In genomic region chr7:56089097-56089496, GRCm38 (mm10) we compare ENCODE assay signal across 20 mouse cellular contexts. TPM values are rescaled to one million over a fixed set of nuclear protein-coding genes. Genes with fewer than 3 reads are reported as not detected.
DNase-seq lines count a peak whose midpoint lies in the region; ATAC-seq and TF ChIP-seq lines count a peak whose summit lies in the region.
"Had no signal": no experiment of that assay in that cellular context is flagged by ENCODE, and none has a peak within 500 bp of the region (broad histone marks: within the 10 kb centered on the region; RNA-seq: fewer than 3 reads in every experiment).

No protein-coding gene starts in this region.

- TF ChIP-seq EP300 in liver, embryonic 14.5 days (IDR thresholded peaks at IDR 0.05; ENCODE audit: low read depth), result no peak

- DNase-seq in kidney, adult 2 months, result peak; percentile 24
- no peak for DNase-seq in kidney, postnatal 10 days
- DNase-seq in adipocyte (ENCODE audit: low spot score), result peak; percentile 10
- DNase-seq in liver, embryonic 14.5 days (ENCODE audit: low read depth in 3 of 3, low spot score in 3 of 3), result peak in 2 of 3 experiments; percentile 15 to 24
- peak; percentile 55 for DNase-seq in lung, postnatal 25 days (ENCODE audit: low spot score)
- no peak for DNase-seq in gastrocnemius, postnatal 4 days (ENCODE audit: low spot score in 2 of 2)
- DNase-seq in urinary bladder, postnatal 10 days (ENCODE audit: low spot score), result no peak
- DNase-seq: adrenal gland, adult 2 months; cerebellum, adult 2 months; forebrain, postnatal 0 days; lung, embryonic 14.5 days; retina, postnatal 1 day; right cerebral cortex, postnatal 4 days had no signal

- no peak for TF ChIP-seq POLR2A in kidney, adult 2 months (IDR thresholded peaks at IDR 0.05; ENCODE audit: low read depth, low read length)

- 65% methylated on average over 3 of the region's 3 CpGs for WGBS in kidney, adult 2 months
- WGBS in liver, embryonic 14.5 days (ENCODE audit: insufficient replicate concordance), result 71% methylated on average over 3 of the region's 3 CpGs

- no peaks in the 10 kb centered on the region for H3K9me3 ChIP-seq in liver, embryonic 14.5 days (ENCODE audit: control insufficient read depth, low read length)
- H3K9me3 ChIP-seq: forebrain, embryonic 10.5 days; G1E; heart, embryonic 13.5 days; hindbrain, embryonic 13.5 days; kidney, embryonic 15.5 days had no signal

- H3K36me3 ChIP-seq in kidney, adult 2 months (ENCODE audit: control insufficient read depth, insufficient read depth, low read length), result peaks cover 8% of the 10 kb centered on the region
- peaks cover 52% of the 10 kb centered on the region for H3K36me3 ChIP-seq in liver, embryonic 14.5 days (replicated peaks; ENCODE audit: control insufficient read depth, insufficient read depth, low read depth)

- no peak overlapping the region for H3K4me2 ChIP-seq in liver, embryonic 14.5 days (ENCODE audit: low read depth)
- H3K4me2 ChIP-seq: heart, embryonic 13.5 days; hindbrain, embryonic 13.5 days; kidney, embryonic 15.5 days; lung, embryonic 14.5 days had no signal

- no peaks in the 10 kb centered on the region for H3K4me1 ChIP-seq in kidney, adult 2 months (ENCODE audit: control insufficient read depth, insufficient read depth, low read length)
- H3K4me1 ChIP-seq in liver, embryonic 14.5 days (replicated peaks; ENCODE audit: control insufficient read depth in 2 of 2, insufficient read depth in 2 of 2, low read length in 1 of 2), result no peaks in the 10 kb centered on the region
- H3K4me1 ChIP-seq: forebrain, embryonic 10.5 days; kidney, embryonic 15.5 days had no signal

- TF ChIP-seq CTCF in kidney, adult 2 months (conservative IDR thresholded peaks at IDR 0.05; ENCODE audit: insufficient read depth, insufficient read length, low read depth, low read length), result no peak
- no peak for TF ChIP-seq CTCF in liver, embryonic 14.5 days (IDR thresholded peaks at IDR 0.05; ENCODE audit: low read depth)

- H3K27ac ChIP-seq in kidney, adult 2 months (ENCODE audit: insufficient read depth, low read depth, low read length), result no peak overlapping the region
- H3K27ac ChIP-seq in liver, embryonic 14.5 days, result no peak overlapping the region
- H3K27ac ChIP-seq: forebrain, embryonic 10.5 days; heart, embryonic 13.5 days; hindbrain, embryonic 13.5 days; kidney, embryonic 15.5 days had no signal

- no peaks in the 10 kb centered on the region for H3K27me3 ChIP-seq in kidney, adult 2 months (replicated peaks; ENCODE audit: control insufficient read depth, insufficient read depth, low read length)
- no peaks in the 10 kb centered on the region for H3K27me3 ChIP-seq in liver, embryonic 14.5 days (ENCODE audit: control insufficient read depth, insufficient read depth, low read length)
- H3K27me3 ChIP-seq: heart, embryonic 13.5 days; hindbrain, embryonic 13.5 days; kidney, embryonic 15.5 days had no signal

- ATAC-seq in liver, embryonic 14.5 days (ENCODE audit: insufficient read depth), result peak; percentile 58; the same call in 1 of the 2 replicates
- ATAC-seq in megakaryocyte, adult 5-6 weeks (ENCODE audit: poor library complexity, severe bottlenecking), result no peak
- ATAC-seq: forebrain, postnatal 0 days; inflammation-experienced regulatory T-cells, adult 6 months had no signal

- no peak overlapping the region for H3K9ac ChIP-seq in liver, embryonic 14.5 days (replicated peaks)
- H3K9ac ChIP-seq: forebrain, postnatal 0 days; heart, embryonic 13.5 days; hindbrain, embryonic 13.5 days; kidney, embryonic 15.5 days; lung, embryonic 14.5 days had no signal

- no peak overlapping the region for H3K4me3 ChIP-seq in kidney, adult 2 months (ENCODE audit: insufficient read depth, low read depth, low read length)
- no peak overlapping the region for H3K4me3 ChIP-seq in liver, embryonic 14.5 days (ENCODE audit: insufficient read depth in 1 of 2, low read depth in 2 of 2, low read length in 2 of 2)
- H3K4me3 ChIP-seq: forebrain, embryonic 10.5 days; heart, embryonic 13.5 days; hindbrain, embryonic 13.5 days; kidney, embryonic 15.5 days had no signal

RNA-seq across cellular contexts. Expression of gene Herc2, which starts 39.1 kb away (rescaled TPM):
- 16.1 and 19.0 TPM in 2 replicates for polyA plus RNA-seq in kidney, adult 2 months (2012; rRNA removed)
- 5.2 and 8.5 TPM in 2 replicates for polyA plus RNA-seq in liver, embryonic 14.5 days (2012; rRNA removed)
- 12.1 and 15.2 TPM in 2 replicates for polyA plus RNA-seq in liver, embryonic 14.5 days (2014; fragmentation: Nextera tagmentation; extraction: Ambion mirVana)
- total RNA-seq in gastrocnemius, postnatal 4 days (2021), result 10 to 100 TPM; 36.4 to 37.7 TPM
- total RNA-seq in megakaryocyte, adult 5-6 weeks (2015), result 18.2 and 20.6 TPM in 2 replicates
- 30.8 and 32.3 TPM in 2 replicates for total RNA-seq in megakaryocyte, adult 5-6 weeks (2017)

Comparison
In these comparisons a context has a peak if more than half of its experiments do, and no peak if none do; other contexts are left out.
1. DNase-seq: peak in kidney, adult 2 months (single experiment), adipocyte (single experiment), liver, embryonic 14.5 days (2 of 3) and lung, postnatal 25 days (single experiment); none in kidney, postnatal 10 days (single experiment), gastrocnemius, postnatal 4 days (0 of 2) and urinary bladder, postnatal 10 days (single experiment).